Mouse (Mus musculus): ENCODE measurements at regions not wholly inside any gene's neighbourhood (a gene's known extent, or its start where the extent isn't known, plus 50 kb on each side); places are given as distances from the start of the nearest gene placed in this dataset.

- CTCF ChIA-PET = no interaction called here
- POLR2A ChIA-PET = no interaction called here
These were observed 120.3 kb downstream of the Gsdmc2 start for GRCm38 (mm10) chr15:63724543-63725186.

- CTCF ChIA-PET = no interaction called here
- POLR2A ChIA-PET = interaction anchor here in 1 of 4 experiments (0.6 kb wide), 1 partner anchor 110 kb away, joined by 5 read pairs; no protein-coding TSS in a partner anchor
These were observed 122.0 kb downstream of the Gsdmc2 start for GRCm38 (mm10) chr15:63722991-63723390.

GRCm38 (mm10) chr15:63721669-63722357 lies 123.2 kb downstream of the Gsdmc2 start:
- ChIA-PET CTCF (interaction anchor here in 2 of 4 experiments (0.5 to 1.1 kb wide), 3 partner anchors 18 to 1387 kb away, joined by 4 to 10 read pairs (median 5); no protein-coding TSS in a partner anchor), POLR2A (interaction anchor here in 1 of 4 experiments (0.7 kb wide), 1 partner anchor 277 kb away, joined by 13 read pairs; no protein-coding TSS in a partner anchor)

GRCm38 (mm10) chr15:63717812-63718211 lies 127.2 kb downstream of the Gsdmc2 start:
- ChIA-PET CTCF (interaction anchor here in 1 of 4 experiments (0.6 kb wide), 2 partner anchors 11 to 93 kb away, joined by 3 to 10 read pairs; no protein-coding TSS in a partner anchor), POLR2A (interaction anchor here in 2 of 4 experiments (0.6 kb wide), 2 partner anchors 150 to 277 kb away, joined by 3 to 6 read pairs; no protein-coding TSS in a partner anchor)

- ChIA-PET POLR2A (no interaction called here), CTCF (no interaction called here)
These were observed 131.3 kb downstream of the Gsdmc2 start for GRCm38 (mm10) chr15:63713697-63714096.

- CTCF ChIA-PET = no interaction called here
- POLR2A ChIA-PET = no interaction called here
These were observed 134.6 kb downstream of the Gsdmc2 start for GRCm38 (mm10) chr15:63710381-63710780.

- POLR2A ChIA-PET = interaction anchor here in 1 of 4 experiments (0.6 kb wide), 1 partner anchor 13 kb away, joined by 4 read pairs; no protein-coding TSS in a partner anchor
- CTCF ChIA-PET = interaction anchor here in 1 of 4 experiments (0.5 kb wide), 1 partner anchor 31 kb away, joined by 4 read pairs; no protein-coding TSS in a partner anchor
These were observed 135.6 kb downstream of the Gsdmc2 start for GRCm38 (mm10) chr15:63709270-63709933.

GRCm38 (mm10) chr15:63704636-63705035 lies 140.3 kb downstream of the Gsdmc2 start:
- ChIA-PET CTCF (interaction anchor here in 1 of 4 experiments (0.6 kb wide), 1 partner anchor 31 kb away, joined by 4 read pairs; no protein-coding TSS in a partner anchor), POLR2A (no interaction called here)

- POLR2A ChIA-PET = no interaction called here
- CTCF ChIA-PET = interaction anchor here in 1 of 4 experiments (0.6 kb wide), 1 partner anchor 1712 kb away, joined by 3 read pairs; no protein-coding TSS in a partner anchor
These were observed 147.1 kb downstream of the Gsdmc2 start for GRCm38 (mm10) chr15:63697831-63698230.

GRCm38 (mm10) chr15:63694150-63694549 lies 150.8 kb downstream of the Gsdmc2 start:
- POLR2A ChIA-PET = interaction anchor here in 1 of 4 experiments (0.5 kb wide), 1 partner anchor 69 kb away, joined by 4 read pairs; no protein-coding TSS in a partner anchor
- CTCF ChIA-PET = interaction anchor here in 1 of 4 experiments (0.7 kb wide), 1 partner anchor 15 kb away, joined by 5 read pairs; no protein-coding TSS in a partner anchor

- ChIA-PET POLR2A (interaction anchor here in 1 of 4 experiments (0.5 kb wide), 1 partner anchor 70 kb away, joined by 4 read pairs; no protein-coding TSS in a partner anchor), CTCF (no interaction called here)
These were observed 151.4 kb downstream of the Gsdmc2 start for GRCm38 (mm10) chr15:63693561-63693960.

GRCm38 (mm10) chr15:63692491-63693295 lies 152.3 kb downstream of the Gsdmc2 start:
- CTCF ChIA-PET = no interaction called here
- POLR2A ChIA-PET = no interaction called here

GRCm38 (mm10) chr15:63689788-63690575 lies 155.0 kb downstream of the Gsdmc2 start:
- CTCF ChIA-PET = no interaction called here
- POLR2A ChIA-PET = no interaction called here

- POLR2A ChIA-PET = no interaction called here
- CTCF ChIA-PET = interaction anchor here in 1 of 4 experiments (0.5 kb wide), 1 partner anchor 297 kb away, joined by 3 read pairs; no protein-coding TSS in a partner anchor
These were observed 157.1 kb downstream of the Gsdmc2 start for GRCm38 (mm10) chr15:63687852-63688251.

- ChIA-PET POLR2A (no interaction called here), CTCF (no interaction called here)
These were observed 157.9 kb downstream of the Gsdmc2 start for GRCm38 (mm10) chr15:63686954-63687562.

- POLR2A ChIA-PET = no interaction called here
These were observed 164.7 kb downstream of the Gsdmc2 start for GRCm38 (mm10) chr15:63679984-63680925.

More at GRCm38 (mm10) chr15:63679984-63680925, 164.7 kb downstream of the Gsdmc2 start:
- CTCF ChIA-PET = interaction anchor here in 2 of 4 experiments (0.6 to 0.7 kb wide), 2 partner anchors 422 to 1206 kb away, joined by 4 to 9 read pairs; no protein-coding TSS in a partner anchor

All from embryonic stem cell, embryonic (primary cell).